Mouse (Mus musculus) MEL (cell line): ENCODE measurements at regions not wholly inside any gene's neighbourhood (a gene's known extent, or its start where the extent isn't known, plus 50 kb on each side); places are given as distances from the start of the nearest gene placed in this dataset.
A peak's percentile ranks its signal among the peaks of the same experiment; 100 is the strongest.

ENCODE experiments used
- DNase-seq: peaks from one replicate; pipeline ENCODE4 v3.0.0; 2011; ENCODE audit warnings: low read depth, low spot score
- H3K27ac ChIP-seq: 2 replicates; pipeline ENCODE4 v1.5.1; 2012; ENCODE audit warnings: low read depth, mild to moderate bottlenecking, control low read depth, low read length, moderate library complexity; ENCODE audit not compliant: control insufficient read depth
- H3K27me3 ChIP-seq, 2 experiments: fragments of 150-350 bp in 1 of 2; sonication (generic) in 1 of 2; 2 replicates each; pipeline ENCODE4 v1.6.1; 2012; ENCODE audit warnings: low read length in 2 of 2, mild to moderate bottlenecking in 2 of 2, improper control_type of control experiment in 1 of 2, moderate library complexity in 1 of 2; ENCODE audit not compliant: insufficient read depth in 2 of 2, control insufficient read depth in 1 of 2
- H3K36me3 ChIP-seq, 2 experiments: 2 replicates each; pipeline ENCODE4 v1.6.1; 2012 to 2014; ENCODE audit warnings: low read length in 2 of 2, improper control_type of control experiment in 1 of 2, inconsistent platforms in 1 of 2, mild to moderate bottlenecking in 1 of 2; ENCODE audit not compliant: insufficient read depth in 2 of 2, control insufficient read depth in 1 of 2
- H3K4me1 ChIP-seq, 2 experiments: fragments of 150-350 bp in 1 of 2; sonication (generic) in 1 of 2; 2 replicates each; pipeline ENCODE4 v1.6.1; 2012; ENCODE audit warnings: low read length in 2 of 2, improper control_type of control experiment in 1 of 2, mild to moderate bottlenecking in 1 of 2; ENCODE audit not compliant: insufficient read depth in 2 of 2, control insufficient read depth in 1 of 2
- H3K4me3 ChIP-seq, 2 experiments: fragments of 150-350 bp in 1 of 2; sonication (generic) in 1 of 2; 2 replicates each; pipeline ENCODE4 v1.5.1; 2012; ENCODE audit warnings: low read depth in 2 of 2, low read length in 2 of 2, mild to moderate bottlenecking in 2 of 2, moderate library complexity in 2 of 2, control low read depth in 1 of 2, improper control_type of control experiment in 1 of 2; ENCODE audit not compliant: control insufficient read depth in 1 of 2, insufficient read depth in 1 of 2
- H3K79me2 ChIP-seq: 2 replicates; pipeline ENCODE4 v1.6.1; 2012; ENCODE audit warnings: mild to moderate bottlenecking, low read length, moderate library complexity; ENCODE audit not compliant: control insufficient read depth, poor library complexity, insufficient read depth
- H3K9ac ChIP-seq: 2 replicates; pipeline ENCODE4 v1.6.1; 2012; ENCODE audit warnings: low read depth, mild to moderate bottlenecking, control low read depth, low read length, moderate library complexity; ENCODE audit not compliant: control insufficient read depth, poor library complexity, severe bottlenecking
- H3K9me3 ChIP-seq: fragments of 150-350 bp; sonication (generic); replicated peaks from 2 replicates; pipeline ENCODE4 v1.6.1; 2012; ENCODE audit warnings: mild to moderate bottlenecking, low read length, improper control_type of control experiment, moderate library complexity; ENCODE audit not compliant: insufficient read depth
- BHLHE40 ChIP-seq: IDR thresholded peaks from 2 replicates; pipeline ENCODE4 v1.6.1; 2012; ENCODE audit warnings: low read depth, mild to moderate bottlenecking, inconsistent platforms, low read length, improper control_type of control experiment, borderline replicate concordance
- CHD1 ChIP-seq: IDR thresholded peaks from 2 replicates; pipeline ENCODE4 v1.6.1; 2012; ENCODE audit warnings: low read depth, mild to moderate bottlenecking, inconsistent platforms, low read length, improper control_type of control experiment
- CHD2 ChIP-seq: IDR thresholded peaks from 2 replicates; pipeline ENCODE4 v1.6.1; 2011; ENCODE audit warnings: low read length, improper control_type of control experiment
- CTCF ChIP-seq, 3 experiments: IDR thresholded peaks in 2 of 3; conservative IDR thresholded peaks in 1 of 3; 2 replicates each; pipeline ENCODE4 v1.5.1; 2011 to 2012; ENCODE audit warnings: low read length in 3 of 3, low read depth in 2 of 3, mild to moderate bottlenecking in 2 of 3, improper control_type of control experiment in 1 of 3, inconsistent platforms in 1 of 3, mixed read lengths in 1 of 3, moderate library complexity in 1 of 3; ENCODE audit not compliant: control insufficient read depth in 1 of 3, insufficient read depth in 1 of 3, poor library complexity in 1 of 3, severe bottlenecking in 1 of 3
- EP300 ChIP-seq, 2 experiments: IDR thresholded peaks; 2 replicates each; pipeline ENCODE4 v1.6.1; 2011; ENCODE audit warnings: improper control_type of control experiment in 2 of 2, low read length in 2 of 2, low read depth in 1 of 2, mild to moderate bottlenecking in 1 of 2
- JUND ChIP-seq: IDR thresholded peaks from 2 replicates; pipeline ENCODE4 v1.6.1; 2011; ENCODE audit warnings: low read depth, mild to moderate bottlenecking, improper control_type of control experiment, low read length
- KAT2A ChIP-seq: conservative IDR thresholded peaks from 2 replicates; pipeline ENCODE4 v1.6.1; 2012; ENCODE audit warnings: low read depth, low read length, improper control_type of control experiment, inconsistent platforms
- MAZ ChIP-seq: IDR thresholded peaks from 2 replicates; pipeline ENCODE4 v1.6.1; 2012; ENCODE audit warnings: low read depth, mild to moderate bottlenecking, inconsistent platforms, low read length, improper control_type of control experiment
- MXI1 ChIP-seq: IDR thresholded peaks from 2 replicates; pipeline ENCODE4 v1.6.1; 2011; ENCODE audit warnings: mild to moderate bottlenecking, low read depth, low read length, improper control_type of control experiment
- NRF1 ChIP-seq: IDR thresholded peaks from 2 replicates; pipeline ENCODE4 v1.6.1; 2014; ENCODE audit warnings: low read depth, mild to moderate bottlenecking, inconsistent platforms, low read length, improper control_type of control experiment, moderate library complexity; ENCODE audit not compliant: poor library complexity, insufficient read depth, severe bottlenecking
- POLR2A ChIP-seq, 2 experiments: IDR thresholded peaks; 2 replicates each; pipeline ENCODE4 v1.6.1; 2011 to 2012; ENCODE audit warnings: low read length in 2 of 2, mild to moderate bottlenecking in 2 of 2, control low read depth in 1 of 2, improper control_type of control experiment in 1 of 2, low read depth in 1 of 2, moderate library complexity in 1 of 2; ENCODE audit not compliant: control insufficient read depth in 1 of 2, insufficient read depth in 1 of 2, poor library complexity in 1 of 2
- POLR2AphosphoS5 ChIP-seq: IDR thresholded peaks from 2 replicates; pipeline ENCODE4 v1.6.1; 2012; ENCODE audit warnings: low read depth, borderline replicate concordance, mild to moderate bottlenecking, inconsistent platforms, low read length, moderate library complexity, mixed read lengths
- SMC3 ChIP-seq: IDR thresholded peaks from 2 replicates; pipeline ENCODE4 v1.6.1; 2011; ENCODE audit warnings: low read depth, low read length, improper control_type of control experiment

DNA sequence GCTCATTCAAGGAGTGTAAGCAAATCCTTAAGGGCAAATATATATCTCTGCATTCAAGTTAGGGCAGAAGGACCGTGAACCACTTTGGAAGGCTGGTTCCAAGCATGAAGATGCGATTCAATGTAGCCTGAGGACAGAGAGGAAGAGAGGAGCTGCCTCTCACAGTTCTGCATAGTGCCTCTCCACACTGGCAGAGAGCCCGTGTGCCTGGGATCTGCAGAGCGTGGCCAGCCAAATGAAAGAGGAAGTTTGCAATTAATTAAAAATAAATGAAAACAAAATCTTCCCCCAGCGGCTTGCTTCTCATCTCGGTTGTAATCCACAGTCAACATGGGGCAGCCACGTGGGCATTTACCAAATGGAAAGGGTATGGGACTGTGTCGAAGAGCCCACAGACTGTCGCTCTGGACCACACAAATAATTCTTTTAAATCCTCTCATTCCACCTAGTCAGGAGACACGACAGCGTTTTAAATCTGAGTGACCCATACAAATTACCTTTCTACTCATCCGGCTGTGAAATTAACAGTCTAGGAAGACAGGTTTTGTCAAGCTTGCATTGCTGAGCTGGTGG is 129.1 kb upstream of the Col1a2 start:
- Histone ChIP-seq H3K9ac (no peak overlapping the region), H3K36me3 (no peaks in the 10 kb centered on the region), H3K4me1 (no peaks in the 10 kb centered on the region), H3K4me3 (no peak overlapping the region), H3K27me3 (peaks cover 0 to 5% of the 10 kb centered on the region in 2 experiments), H3K9me3 (no peaks in the 10 kb centered on the region), H3K27ac (no peak overlapping the region), H3K79me2 (no peaks in the 10 kb centered on the region)
- TF ChIP-seq POLR2A (IDR thresholded peaks at IDR 0.05; ENCODE audit: control insufficient read depth in 1 of 2, insufficient read depth in 1 of 2, low read depth in 1 of 2, low read length in 2 of 2, poor library complexity in 1 of 2) (no peak), CHD1 (no peak), MXI1 (no peak), KAT2A (no peak), CTCF (IDR thresholded peaks at IDR 0.05 in 2 of 3, conservative IDR thresholded peaks at IDR 0.05 in 1 of 3; ENCODE audit: control insufficient read depth in 1 of 3, insufficient read depth in 1 of 3, low read depth in 2 of 3, low read length in 3 of 3, poor library complexity in 1 of 3, severe bottlenecking in 1 of 3) (no peak), JUND (no peak), BHLHE40 (no peak), MAZ (no peak), CHD2 (no peak), EP300 (IDR thresholded peaks at IDR 0.05; ENCODE audit: low read depth in 1 of 2, low read length in 2 of 2) (no peak), SMC3 (no peak), NRF1 (no peak)
- DNase-seq: peak; percentile 4

DNA sequence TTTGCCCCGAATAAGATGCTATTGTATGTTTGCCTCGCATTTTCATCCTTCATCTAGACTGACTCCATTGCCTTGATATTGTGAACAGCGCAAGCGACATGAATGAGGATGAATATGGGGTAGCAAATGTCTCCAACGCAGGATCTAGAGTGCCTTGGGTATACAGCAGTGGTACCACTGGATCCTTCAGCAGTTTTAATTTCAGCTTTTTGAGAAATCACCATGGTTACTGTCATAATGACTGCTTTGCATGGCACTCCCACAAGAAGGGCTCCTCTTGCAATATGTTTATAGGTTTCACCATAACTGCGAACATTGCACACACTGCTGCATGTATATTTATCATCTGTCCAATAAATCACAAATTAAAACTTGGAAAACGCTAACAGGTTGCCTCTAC is 107.8 kb upstream of the Col1a2 start:
- no peak overlapping the region for H3K9ac ChIP-seq
- DNase-seq: no peak
- no peak overlapping the region for H3K4me3 ChIP-seq
- H3K27me3 ChIP-seq: no peaks in the 10 kb centered on the region
- no peaks in the 10 kb centered on the region for H3K36me3 ChIP-seq
- H3K9me3 ChIP-seq: no peaks in the 10 kb centered on the region
- no peaks in the 10 kb centered on the region for H3K79me2 ChIP-seq
- no peak for TF ChIP-seq POLR2AphosphoS5
- H3K27ac ChIP-seq: no peak overlapping the region
- H3K4me1 ChIP-seq: no peaks in the 10 kb centered on the region
